Mouse (Mus musculus) monocyte, adult 59 days (primary cell): ENCODE data around the gene Nmur2. TPM values are rescaled to one million over a fixed set of nuclear protein-coding genes. Genes with fewer than 3 reads are reported as not detected.

Experiments used
- total RNA-seq, 2 experiments: library from RNA; stranded (reverse); gene quantifications; one replicate each; pipeline ENCODE4 v1.2.4; 2023

Nmur2 gene
- total RNA-seq = not detected

GRCm38 (mm10) chr11:56040917-56041316 is at the start of gene Nmur2:
Gene Nmur2, minus strand, starts transcription at chr11:56041010.

